In genomic region chr16:15084753-15085728, GRCm38 (mm10) we compare ENCODE assay signal across 8 mouse cellular contexts.
DNase-seq lines count a peak whose midpoint lies in the region; ATAC-seq and TF ChIP-seq lines count a peak whose summit lies in the region.

No protein-coding gene starts in this region.

- no peaks in the 10 kb centered on the region for H3K79me2 ChIP-seq in C2C12 (ENCODE audit: control insufficient read depth, insufficient read depth)

- TF ChIP-seq CTCF in C2C12 (IDR thresholded peaks at IDR 0.05; ENCODE audit: control insufficient read depth, insufficient read depth, insufficient read length): no peak
- TF ChIP-seq CTCF in midbrain, postnatal 0 days (IDR thresholded peaks at IDR 0.05): no peak

- peak overlapping the region; percentile 15 for H3K4me3 ChIP-seq in C2C12 (ENCODE audit: insufficient read depth, poor library complexity, severe bottlenecking)
- H3K4me3 ChIP-seq in forebrain, embryonic 15.5 days: peak overlapping the region; percentile 51
- H3K4me3 ChIP-seq in hindbrain, embryonic 10.5 days: peak overlapping the region; percentile 67
- H3K4me3 ChIP-seq in limb, embryonic 12.5 days (replicated peaks): peak overlapping the region; percentile 44
- H3K4me3 ChIP-seq in midbrain, postnatal 0 days (ENCODE audit: low read depth, low read length): peak overlapping the region; percentile 53

- H3K79me3 ChIP-seq in C2C12 (ENCODE audit: low read depth): no peaks in the 10 kb centered on the region

- no peaks in the 10 kb centered on the region for H3K27me3 ChIP-seq in C2C12 (ENCODE audit: control insufficient read depth, insufficient read depth, insufficient read length)
- peaks cover 8% of the 10 kb centered on the region; the same call in 1 of the 2 replicates for H3K27me3 ChIP-seq in forebrain, embryonic 15.5 days
- peaks cover 21% of the 10 kb centered on the region for H3K27me3 ChIP-seq in hindbrain, embryonic 10.5 days (ENCODE audit: insufficient read depth, poor library complexity, severe bottlenecking)
- H3K27me3 ChIP-seq in limb, embryonic 12.5 days: no peaks in the 10 kb centered on the region
- H3K27me3 ChIP-seq in midbrain, postnatal 0 days (ENCODE audit: insufficient read depth, low read length): peaks cover 6% of the 10 kb centered on the region; the same call in 1 of the 2 replicates

- peak overlapping the region; percentile 66 for H3ac ChIP-seq in C2C12 (ENCODE audit: control insufficient read depth, insufficient read length, low read depth)

- H3K27ac ChIP-seq in forebrain, embryonic 15.5 days (replicated peaks): no peak overlapping the region
- peak overlapping the region; percentile 80 for H3K27ac ChIP-seq in hindbrain, embryonic 10.5 days
- H3K27ac ChIP-seq in limb, embryonic 12.5 days: peak overlapping the region; percentile 95
- no peak overlapping the region for H3K27ac ChIP-seq in midbrain, postnatal 0 days (ENCODE audit: low read depth, low read length)

- H3K4me2 ChIP-seq in forebrain, embryonic 15.5 days (replicated peaks): peak overlapping the region; percentile 91
- peak overlapping the region; percentile 61 for H3K4me2 ChIP-seq in limb, embryonic 12.5 days
- peak overlapping the region; percentile 93 for H3K4me2 ChIP-seq in midbrain, postnatal 0 days (ENCODE audit: low read depth, low read length, poor library complexity, severe bottlenecking)

- H3K9ac ChIP-seq in forebrain, embryonic 15.5 days (replicated peaks): peak overlapping the region; percentile 47
- H3K9ac ChIP-seq in limb, embryonic 12.5 days (replicated peaks): peak overlapping the region; percentile 57
- peak overlapping the region; percentile 59 for H3K9ac ChIP-seq in midbrain, postnatal 0 days (replicated peaks; ENCODE audit: low read length, poor library complexity, severe bottlenecking)

- H3K9me3 ChIP-seq in forebrain, embryonic 15.5 days: no peaks in the 10 kb centered on the region
- H3K9me3 ChIP-seq in hindbrain, embryonic 10.5 days: no peaks in the 10 kb centered on the region
- H3K9me3 ChIP-seq in limb, embryonic 12.5 days: peaks cover 5% of the 10 kb centered on the region; the same call in 1 of the 2 replicates
- no peaks in the 10 kb centered on the region for H3K9me3 ChIP-seq in midbrain, postnatal 0 days (ENCODE audit: low read length)

- no peaks in the 10 kb centered on the region for H3K36me3 ChIP-seq in C2C12 (ENCODE audit: control insufficient read depth, insufficient read depth)
- H3K36me3 ChIP-seq in forebrain, embryonic 15.5 days: no peaks in the 10 kb centered on the region
- H3K36me3 ChIP-seq in hindbrain, embryonic 10.5 days: no peaks in the 10 kb centered on the region
- no peaks in the 10 kb centered on the region for H3K36me3 ChIP-seq in limb, embryonic 12.5 days
- no peaks in the 10 kb centered on the region for H3K36me3 ChIP-seq in midbrain, postnatal 0 days (ENCODE audit: insufficient read depth, low read length)

- under 1% methylated on average over 56 of the region's 56 CpGs for WGBS in forebrain, embryonic 15.5 days
- WGBS in hindbrain, embryonic 10.5 days: 2% methylated on average over 56 of the region's 56 CpGs
- WGBS in limb, embryonic 12.5 days: under 1% methylated on average over 56 of the region's 56 CpGs
- under 1% methylated on average over 56 of the region's 56 CpGs for WGBS in midbrain, postnatal 0 days

- peaks cover 13% of the 10 kb centered on the region for H3K4me1 ChIP-seq in forebrain, embryonic 15.5 days
- peaks cover 14% of the 10 kb centered on the region for H3K4me1 ChIP-seq in hindbrain, embryonic 10.5 days (replicated peaks)
- H3K4me1 ChIP-seq in limb, embryonic 12.5 days (replicated peaks): peaks cover 25% of the 10 kb centered on the region
- no peaks in the 10 kb centered on the region for H3K4me1 ChIP-seq in midbrain, postnatal 0 days (ENCODE audit: insufficient read depth, low read length)

- ATAC-seq in forebrain, embryonic 15.5 days (replicated peaks): peak; percentile 92
- peak; percentile 92 for ATAC-seq in limb, embryonic 12.5 days (ENCODE audit: insufficient number of reproducible peaks, insufficient read depth, low FRiP score, low TSS enrichment, low read depth)
- ATAC-seq in midbrain, postnatal 0 days (ENCODE audit: low FRiP score): peak; percentile 84

- peak; percentile 68 for DNase-seq in adrenal gland, adult 2 months
- DNase-seq in hindbrain, embryonic 10.5 days (ENCODE audit: low spot score): peak; percentile 70
- peak; percentile 39 for DNase-seq in midbrain, postnatal 0 days (ENCODE audit: low spot score)
- peak; percentile 20 for DNase-seq in urinary bladder, postnatal 25 days (ENCODE audit: low spot score)
- DNase-seq in thymus, postnatal 14 days: no peak

TF ChIP-seq in C2C12, 6 proteins besides CTCF, POLR2A, EP300 and RAD21:
- no peak for TF ChIP-seq FOSL1 (IDR thresholded peaks at IDR 0.05; ENCODE audit: insufficient read depth, low read length, poor library complexity, severe bottlenecking)
- TF ChIP-seq MAX (IDR thresholded peaks at IDR 0.05): peak; percentile 9
- TF ChIP-seq CEBPB (IDR thresholded peaks at IDR 0.05; ENCODE audit: low read depth): peak; percentile 28
- TF ChIP-seq USF1 (IDR thresholded peaks at IDR 0.05; ENCODE audit: low read depth): no peak
- TF ChIP-seq MYOG (IDR thresholded peaks at IDR 0.05; ENCODE audit: control insufficient read depth, extremely low read depth, insufficient read length): no peak
- no peak for TF ChIP-seq MYOD1 (IDR thresholded peaks at IDR 0.05; ENCODE audit: control insufficient read depth, insufficient read length, low read depth)

Comparison
In these comparisons a context has a peak if more than half of its experiments do, and no peak if none do; other contexts are left out.
1. H3K4me3 ChIP-seq: peak in every context shown above with its lines; median percentile 67 in hindbrain, embryonic 10.5 days; 53 in midbrain, postnatal 0 days; 51 in forebrain, embryonic 15.5 days; 44 in limb, embryonic 12.5 days; 15 in C2C12.
2. H3K27ac ChIP-seq: peak in hindbrain, embryonic 10.5 days (single experiment) and limb, embryonic 12.5 days (single experiment); none in forebrain, embryonic 15.5 days (single experiment) and midbrain, postnatal 0 days (single experiment).
3. Peak in every context shown above with its lines, with median percentiles within 50 percentile points of each other: ATAC-seq, H3K4me2 ChIP-seq and H3K9ac ChIP-seq.